Mouse (Mus musculus): ENCODE data around the gene Gm44596.
"Not testable (repeated sequence)": the region's sequence is repeated elsewhere in the genome, so short reads cannot be mapped to it uniquely, and the experiment has no call there.

The Gm44596 gene

GRCm38 (mm10) chr6:128380594-128381167 is 5.4 kb downstream of the Gm44596 start:
- DNase-seq (ENCODE audit: low spot score in 2 of 2) = not testable (repeated sequence)

GRCm38 (mm10) chr6:128381254-128381653 is 6.0 kb downstream of the Gm44596 start:
- peak in 1 of 2 experiments; percentile 33 for DNase-seq (ENCODE audit: low spot score in 2 of 2)

- DNase-seq (ENCODE audit: low spot score in 2 of 2) = peak; percentile 63 to 67
Measured at GRCm38 (mm10) chr6:128383752-128384151, 8.4 kb downstream of the Gm44596 start.

- DNase-seq (ENCODE audit: low spot score in 2 of 2) = no peak
Measured at GRCm38 (mm10) chr6:128385026-128385425, 9.7 kb downstream of the Gm44596 start.

- DNase-seq (ENCODE audit: low spot score in 2 of 2) = no peak
Measured at GRCm38 (mm10) chr6:128389185-128389584, 13.9 kb downstream of the Gm44596 start.

- no peak for DNase-seq (ENCODE audit: low spot score in 2 of 2)
Measured at GRCm38 (mm10) chr6:128390683-128391082, 15.4 kb downstream of the Gm44596 start.

- no peak for DNase-seq (ENCODE audit: low spot score in 2 of 2)
Measured at GRCm38 (mm10) chr6:128397574-128398261, 22.4 kb downstream of the Gm44596 start.

GRCm38 (mm10) chr6:128398996-128399395 is 23.7 kb downstream of the Gm44596 start, which contains the start of gene Nrip2:
Gene Nrip2 (plus strand): TSS chr6:128399296.
- DNase-seq (ENCODE audit: low spot score in 2 of 2) = no peak

GRCm38 (mm10) chr6:128399421-128400185 is 24.3 kb downstream of the Gm44596 start:
- DNase-seq (ENCODE audit: low spot score in 2 of 2) = no peak

GRCm38 (mm10) chr6:128404708-128405107 is 29.4 kb downstream of the Gm44596 start:
- no peak for DNase-seq (ENCODE audit: low spot score in 2 of 2)

GRCm38 (mm10) chr6:128408544-128409125 is 33.3 kb downstream of the Gm44596 start:
- DNase-seq (ENCODE audit: low spot score in 2 of 2) = no peak

GRCm38 (mm10) chr6:128410305-128410704 is 35.0 kb downstream of the Gm44596 start:
- DNase-seq (ENCODE audit: low spot score in 2 of 2) = no peak

- peak; percentile 55 to 64 for DNase-seq (ENCODE audit: low spot score in 2 of 2)
Measured at GRCm38 (mm10) chr6:128411115-128411514, 35.8 kb downstream of the Gm44596 start.

- no peak for DNase-seq (ENCODE audit: low spot score in 2 of 2)
Measured at GRCm38 (mm10) chr6:128416169-128416568, 40.9 kb downstream of the Gm44596 start.

- no peak for DNase-seq (ENCODE audit: low spot score in 2 of 2)
Measured at GRCm38 (mm10) chr6:128418076-128418475, 42.8 kb downstream of the Gm44596 start.

- no peak for DNase-seq (ENCODE audit: low spot score in 2 of 2)
Measured at GRCm38 (mm10) chr6:128421036-128421435, 45.7 kb downstream of the Gm44596 start.

- DNase-seq (ENCODE audit: low spot score in 2 of 2) = no peak
Measured at GRCm38 (mm10) chr6:128421480-128421879, 46.2 kb downstream of the Gm44596 start.

- DNase-seq (ENCODE audit: low spot score in 2 of 2) = no peak
Measured at GRCm38 (mm10) chr6:128423496-128424268, 48.4 kb downstream of the Gm44596 start.

- DNase-seq (ENCODE audit: low spot score in 2 of 2) = peak; percentile 94 to 96
Measured at GRCm38 (mm10) chr6:128424269-128425019, 49.1 kb downstream of the Gm44596 start, which contains the start of gene Itfg2. Gene Itfg2 (minus strand): TSS chr6:128424931.

GRCm38 (mm10) chr6:128425046-128425445 is 49.7 kb downstream of the Gm44596 start:
- no peak for DNase-seq (ENCODE audit: low spot score in 2 of 2)

- no peak for DNase-seq (ENCODE audit: low spot score in 2 of 2)
Measured at GRCm38 (mm10) chr6:128427571-128427970, 52.3 kb downstream of the Gm44596 start.
